Mouse (Mus musculus): ENCODE results near the gene AL731706.2. TPM values are rescaled to one million over a fixed set of nuclear protein-coding genes. Genes with fewer than 3 reads are reported as not detected.
A peak's percentile ranks its signal among the peaks of the same experiment; 100 is the strongest.

The AL731706.2 gene
- polyA plus RNA-seq (2016; fragmentation: Nextera tagmentation; extraction: Ambion mirVana): 33.9 and 35.2 TPM in 2 replicates

- no peak for ATAC-seq (ENCODE audit: insufficient number of reproducible peaks, low FRiP score)
- peaks cover 11% of the 10 kb centered on the region for H3K4me1 ChIP-seq (replicated peaks)
- no peak within 1 kb of the TSS for H3K27ac ChIP-seq (ENCODE audit: poor library complexity, severe bottlenecking)
- no peak within 1 kb of the TSS for H3K9ac ChIP-seq
- WGBS: 98% methylated on average over 2 of the region's 2 CpGs
- no peak within 1 kb of the TSS for H3K4me3 ChIP-seq
- no peak within 1 kb of the TSS for H3K4me2 ChIP-seq
- H3K36me3 ChIP-seq: peaks cover 46% of the 10 kb centered on the region
- no peaks in the 10 kb centered on the region for H3K27me3 ChIP-seq (replicated peaks)
- H3K9me3 ChIP-seq (replicated peaks): no peaks in the 10 kb centered on the region
Observed at GRCm38 (mm10) chr2:136885579-136885978, at the start of gene AL731706.2. Gene AL731706.2, minus strand, starts transcription at chr2:136885679.

- peak; percentile 95 for ATAC-seq (ENCODE audit: insufficient number of reproducible peaks, low FRiP score)
- H3K9me3 ChIP-seq (replicated peaks): no peaks in the 10 kb centered on the region
- H3K9ac ChIP-seq: no peak overlapping the region
- no peaks in the 10 kb centered on the region for H3K36me3 ChIP-seq
- H3K4me1 ChIP-seq (replicated peaks): peaks cover 17% of the 10 kb centered on the region
- no peak overlapping the region for H3K4me2 ChIP-seq
- 38% methylated on average over 4 of the region's 4 CpGs for WGBS
- H3K27me3 ChIP-seq (replicated peaks): no peaks in the 10 kb centered on the region
- no peak overlapping the region; the same call in 1 of the 2 replicates for H3K27ac ChIP-seq (ENCODE audit: poor library complexity, severe bottlenecking)
- H3K4me3 ChIP-seq: no peak overlapping the region
Observed at GRCm38 (mm10) chr2:136921003-136921408, 35.5 kb upstream of the AL731706.2 start.

GRCm38 (mm10) chr2:136920257-136920993, 34.9 kb upstream of the AL731706.2 start:
- H3K27me3 ChIP-seq (replicated peaks): no peaks in the 10 kb centered on the region
- no peaks in the 10 kb centered on the region for H3K9me3 ChIP-seq (replicated peaks)
- H3K4me2 ChIP-seq: no peak overlapping the region
- 68% methylated on average over 3 of the region's 3 CpGs for WGBS
- H3K4me1 ChIP-seq (replicated peaks): peaks cover 17% of the 10 kb centered on the region
- H3K27ac ChIP-seq (ENCODE audit: poor library complexity, severe bottlenecking): no peak overlapping the region
- H3K9ac ChIP-seq: no peak overlapping the region
- no peak for ATAC-seq (ENCODE audit: insufficient number of reproducible peaks, low FRiP score)
- no peak overlapping the region for H3K4me3 ChIP-seq
- H3K36me3 ChIP-seq: no peaks in the 10 kb centered on the region

- Histone ChIP-seq H3K27me3 (replicated peaks) (no peaks in the 10 kb centered on the region), H3K9ac (no peak overlapping the region), H3K36me3 (no peaks in the 10 kb centered on the region), H3K4me3 (no peak overlapping the region), H3K4me1 (replicated peaks) (peaks cover 17% of the 10 kb centered on the region), H3K4me2 (no peak overlapping the region), H3K27ac (ENCODE audit: poor library complexity, severe bottlenecking) (no peak overlapping the region), H3K9me3 (replicated peaks) (no peaks in the 10 kb centered on the region)
- ATAC-seq (ENCODE audit: insufficient number of reproducible peaks, low FRiP score): no peak
- 100% methylated on average over 1 of the region's 1 CpGs for WGBS
Observed at GRCm38 (mm10) chr2:136919433-136919832, 34.0 kb upstream of the AL731706.2 start.

- Histone ChIP-seq H3K9me3 (replicated peaks) (no peaks in the 10 kb centered on the region), H3K27ac (ENCODE audit: poor library complexity, severe bottlenecking) (no peak overlapping the region), H3K36me3 (no peaks in the 10 kb centered on the region), H3K4me2 (no peak overlapping the region), H3K4me1 (replicated peaks) (peaks cover 11% of the 10 kb centered on the region), H3K9ac (no peak overlapping the region), H3K27me3 (replicated peaks) (no peaks in the 10 kb centered on the region), H3K4me3 (no peak overlapping the region)
- 48% methylated on average over 3 of the region's 3 CpGs for WGBS
- no peak for ATAC-seq (ENCODE audit: insufficient number of reproducible peaks, low FRiP score)
Observed at GRCm38 (mm10) chr2:136914334-136914902, 28.9 kb upstream of the AL731706.2 start.

- 88% methylated on average over 3 of the region's 3 CpGs for WGBS
- no peak for ATAC-seq (ENCODE audit: insufficient number of reproducible peaks, low FRiP score)
- Histone ChIP-seq H3K4me3 (no peak overlapping the region), H3K9me3 (replicated peaks) (no peaks in the 10 kb centered on the region), H3K27me3 (replicated peaks) (no peaks in the 10 kb centered on the region), H3K4me2 (no peak overlapping the region), H3K4me1 (replicated peaks) (peaks cover 14% of the 10 kb centered on the region), H3K9ac (no peak overlapping the region), H3K36me3 (no peaks in the 10 kb centered on the region), H3K27ac (ENCODE audit: poor library complexity, severe bottlenecking) (no peak overlapping the region)
Observed at GRCm38 (mm10) chr2:136913021-136913420, 27.5 kb upstream of the AL731706.2 start.

GRCm38 (mm10) chr2:136911958-136912411, 26.5 kb upstream of the AL731706.2 start:
- peaks cover 12% of the 10 kb centered on the region for H3K4me1 ChIP-seq (replicated peaks)
- H3K36me3 ChIP-seq: no peaks in the 10 kb centered on the region
- no peak for ATAC-seq (ENCODE audit: insufficient number of reproducible peaks, low FRiP score)
- H3K4me3 ChIP-seq: no peak overlapping the region
- no peaks in the 10 kb centered on the region for H3K27me3 ChIP-seq (replicated peaks)
- H3K9me3 ChIP-seq (replicated peaks): no peaks in the 10 kb centered on the region
- 42% methylated on average over 4 of the region's 4 CpGs for WGBS
- peak overlapping the region; percentile 7; the same call in 1 of the 2 replicates for H3K4me2 ChIP-seq
- peak overlapping the region; percentile 47; the same call in 1 of the 2 replicates for H3K27ac ChIP-seq (ENCODE audit: poor library complexity, severe bottlenecking)
- H3K9ac ChIP-seq: no peak overlapping the region

GRCm38 (mm10) chr2:136909298-136909697, 23.8 kb upstream of the AL731706.2 start:
- no peak overlapping the region for H3K4me3 ChIP-seq

GRCm38 (mm10) chr2:136908596-136908995, 23.1 kb upstream of the AL731706.2 start:
- no peak for ATAC-seq (ENCODE audit: insufficient number of reproducible peaks, low FRiP score)
- no peak overlapping the region for H3K4me3 ChIP-seq
- 68% methylated on average over 3 of the region's 3 CpGs for WGBS
- no peak overlapping the region for H3K27ac ChIP-seq (ENCODE audit: poor library complexity, severe bottlenecking)
- H3K4me2 ChIP-seq: no peak overlapping the region
- no peaks in the 10 kb centered on the region for H3K27me3 ChIP-seq (replicated peaks)
- H3K4me1 ChIP-seq (replicated peaks): peaks cover 10% of the 10 kb centered on the region; the same call in 1 of the 2 replicates
- peaks cover 10% of the 10 kb centered on the region for H3K36me3 ChIP-seq
- H3K9me3 ChIP-seq (replicated peaks): no peaks in the 10 kb centered on the region
- H3K9ac ChIP-seq: no peak overlapping the region

More at GRCm38 (mm10) chr2:136909298-136909697, 23.8 kb upstream of the AL731706.2 start:
- Histone ChIP-seq H3K36me3 (peaks cover 10% of the 10 kb centered on the region), H3K9me3 (replicated peaks) (no peaks in the 10 kb centered on the region), H3K9ac (no peak overlapping the region), H3K27ac (ENCODE audit: poor library complexity, severe bottlenecking) (no peak overlapping the region; the same call in 1 of the 2 replicates), H3K4me1 (replicated peaks) (peaks cover 7% of the 10 kb centered on the region; the same call in 1 of the 2 replicates), H3K4me2 (no peak overlapping the region), H3K27me3 (replicated peaks) (no peaks in the 10 kb centered on the region)
- no peak for ATAC-seq (ENCODE audit: insufficient number of reproducible peaks, low FRiP score)
- 63% methylated on average over 2 of the region's 2 CpGs for WGBS

- no peak overlapping the region for H3K4me2 ChIP-seq
- H3K4me1 ChIP-seq (replicated peaks): 0 out of 2 replicates have a peak, but pooled peaks cover 6% of the 10 kb centered on the region
- no peaks in the 10 kb centered on the region for H3K27me3 ChIP-seq (replicated peaks)
- H3K27ac ChIP-seq (ENCODE audit: poor library complexity, severe bottlenecking): no peak overlapping the region
- H3K9me3 ChIP-seq (replicated peaks): no peaks in the 10 kb centered on the region
- WGBS: 81% methylated on average over 2 of the region's 2 CpGs
- ATAC-seq (ENCODE audit: insufficient number of reproducible peaks, low FRiP score): no peak
- H3K9ac ChIP-seq: no peak overlapping the region
- H3K4me3 ChIP-seq: no peak overlapping the region
- no peaks in the 10 kb centered on the region for H3K36me3 ChIP-seq
Observed at GRCm38 (mm10) chr2:136896131-136896530, 10.7 kb upstream of the AL731706.2 start.

GRCm38 (mm10) chr2:136894494-136894893, 9.0 kb upstream of the AL731706.2 start:
- Histone ChIP-seq H3K4me2 (no peak overlapping the region), H3K9me3 (replicated peaks) (no peaks in the 10 kb centered on the region), H3K27ac (ENCODE audit: poor library complexity, severe bottlenecking) (no peak overlapping the region), H3K4me3 (no peak overlapping the region), H3K36me3 (no peaks in the 10 kb centered on the region), H3K27me3 (replicated peaks) (no peaks in the 10 kb centered on the region), H3K9ac (no peak overlapping the region), H3K4me1 (replicated peaks) (peaks cover 10% of the 10 kb centered on the region)
- no peak for ATAC-seq (ENCODE audit: insufficient number of reproducible peaks, low FRiP score)
- WGBS: 76% methylated on average over 2 of the region's 2 CpGs

All from heart, embryonic 12.5 days (tissue).